Mouse (Mus musculus): ENCODE data around the gene Tnpo2. TPM values are rescaled to one million over a fixed set of nuclear protein-coding genes. Genes with fewer than 3 reads are reported as not detected.
"Not testable (repeated sequence)": the region's sequence is repeated elsewhere in the genome, so short reads cannot be mapped to it uniquely, and the experiment has no call there.

Tnpo2 gene
- total RNA-seq, 1 experiment from 2014 or later = 16.9 TPM

DNA sequence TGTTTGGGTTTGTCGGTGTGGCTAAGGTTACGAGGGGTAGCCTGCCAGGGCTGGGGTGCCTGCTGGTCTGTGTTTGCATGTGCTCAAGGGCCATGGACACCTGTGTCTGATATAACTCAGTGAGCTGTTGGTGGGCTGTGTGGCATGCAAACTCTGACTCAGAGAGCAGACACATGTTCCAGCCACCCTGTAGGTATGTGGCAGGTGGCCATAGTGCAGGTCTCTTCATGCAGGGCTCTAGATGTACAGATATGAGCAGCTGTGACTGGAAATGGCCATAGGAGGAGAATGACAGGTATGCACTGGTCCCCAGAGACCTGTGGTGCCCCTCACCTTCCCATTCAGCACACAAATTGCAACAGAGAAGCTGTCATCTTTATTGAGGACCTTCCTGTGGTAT is 30.4 kb downstream of the Tnpo2 start:
- ATAC-seq (ENCODE audit: extremely low read depth, insufficient number of reproducible peaks, low FRiP score, poor library complexity, severe bottlenecking) = no peak

DNA sequence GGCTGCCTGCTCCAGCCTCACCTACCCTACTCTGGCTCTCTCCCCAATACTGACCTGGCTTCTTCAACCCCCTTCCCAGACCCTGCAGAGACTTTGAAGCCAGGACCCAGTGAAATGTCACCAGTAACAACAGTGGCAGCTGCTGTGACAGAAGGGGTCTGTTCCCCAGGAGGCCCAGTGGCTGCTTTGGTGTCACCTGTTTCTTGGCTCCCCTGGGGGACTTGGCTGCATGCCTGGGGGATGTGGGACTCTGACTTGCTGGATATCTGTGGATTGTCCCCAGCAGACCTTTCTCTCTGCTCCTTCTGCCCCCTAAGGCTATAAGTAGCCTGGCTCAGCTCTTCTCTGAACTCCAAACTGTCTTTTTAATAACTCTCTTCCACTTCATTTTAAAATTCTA is 31.3 kb downstream of the Tnpo2 start, which contains the start of gene Gm5741:
TSS of gene Gm5741 (minus strand) at position 1 of the 400 bp plus-strand sequence.
- no peak for ATAC-seq (ENCODE audit: extremely low read depth, insufficient number of reproducible peaks, low FRiP score, poor library complexity, severe bottlenecking)

DNA sequence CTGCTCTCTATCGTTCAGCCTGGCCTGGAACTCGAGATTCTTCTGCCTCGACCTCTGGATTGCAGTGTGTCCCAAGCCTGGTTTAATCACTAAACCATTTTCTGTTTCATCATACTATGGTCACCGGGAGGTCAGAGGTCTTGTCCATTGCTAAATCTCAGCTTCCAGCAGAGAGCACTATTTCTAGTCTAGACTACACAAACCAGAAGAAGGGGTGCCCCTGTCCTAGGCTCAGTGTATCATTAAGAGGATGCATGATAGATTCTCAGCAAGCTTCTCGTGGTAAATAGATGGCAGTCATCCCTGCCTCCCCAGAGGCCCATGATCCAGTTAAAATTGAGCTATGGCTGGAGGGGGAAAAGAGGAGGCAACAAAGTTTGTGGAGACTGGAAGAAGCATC is 34.3 kb downstream of the Tnpo2 start:
- ATAC-seq (ENCODE audit: extremely low read depth, insufficient number of reproducible peaks, low FRiP score, poor library complexity, severe bottlenecking) = no peak

DNA sequence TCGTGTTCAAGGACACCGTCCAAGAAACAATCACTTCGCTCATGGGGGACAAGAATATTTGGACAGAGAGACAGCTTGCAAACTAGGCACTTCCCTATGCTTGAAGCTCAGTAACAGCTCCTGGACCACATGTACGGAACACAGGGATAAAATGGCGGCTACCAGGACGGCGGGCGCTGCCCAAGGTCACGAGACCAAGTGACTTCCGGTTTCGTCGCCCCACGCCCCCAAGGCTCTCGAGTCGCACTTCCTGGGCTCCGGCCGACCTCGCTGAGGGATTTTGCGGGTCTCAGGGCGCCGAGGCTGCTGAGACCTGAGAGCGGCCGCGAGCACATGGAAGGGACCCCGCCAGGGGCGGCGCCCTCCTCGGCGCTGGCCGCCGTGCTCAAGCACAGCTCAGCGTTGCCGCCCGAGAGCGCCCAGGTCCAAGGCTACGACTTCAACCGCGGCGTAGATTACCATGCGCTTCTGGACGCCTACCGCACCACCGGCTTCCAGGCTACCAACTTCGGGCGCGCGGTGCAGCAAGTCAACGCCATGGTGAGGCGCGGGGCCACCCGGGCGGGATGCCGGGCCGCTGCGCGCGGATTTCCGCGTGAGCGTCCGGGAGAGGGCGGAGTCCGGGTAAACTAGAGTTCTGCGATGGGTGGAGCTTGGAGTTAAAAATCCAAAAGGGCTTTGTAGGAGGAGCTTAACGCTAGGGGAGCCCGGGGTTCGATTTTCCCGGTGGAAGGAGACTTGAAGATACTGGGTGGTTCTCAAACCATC is 35.0 kb downstream of the Tnpo2 start, which contains the start of gene Dhps:
TSS of gene Dhps (plus strand) at position 244 of the 768 bp plus-strand sequence.
- ATAC-seq (ENCODE audit: extremely low read depth, insufficient number of reproducible peaks, low FRiP score, poor library complexity, severe bottlenecking) = peak; percentile 83

DNA sequence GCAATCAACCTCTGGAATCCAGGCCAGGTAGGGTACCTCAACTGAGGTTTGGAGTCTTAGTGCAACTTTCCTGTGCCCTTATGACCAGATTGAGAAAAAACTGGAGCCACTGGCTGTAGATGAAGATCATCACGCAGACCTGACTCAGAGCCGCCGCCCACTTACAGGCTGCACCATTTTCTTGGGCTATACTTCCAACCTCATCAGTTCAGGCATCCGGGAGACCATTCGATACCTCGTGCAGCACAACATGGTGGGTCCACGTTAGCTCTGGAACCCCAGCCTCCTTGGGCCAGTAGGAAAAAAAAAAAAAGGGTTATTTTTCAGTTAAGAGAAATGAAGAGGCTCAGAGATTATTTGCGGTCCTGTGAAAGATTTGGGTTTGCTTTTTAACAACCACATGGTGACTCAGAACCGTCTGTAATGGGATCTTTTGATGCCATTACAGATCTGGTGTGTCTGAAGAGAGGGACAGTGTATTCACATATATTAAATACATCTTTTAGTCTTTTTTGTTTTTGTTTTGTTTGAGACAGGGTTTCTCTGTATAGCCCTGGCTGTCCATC is 35.7 kb downstream of the Tnpo2 start:
- no peak for ATAC-seq (ENCODE audit: extremely low read depth, insufficient number of reproducible peaks, low FRiP score, poor library complexity, severe bottlenecking)

DNA sequence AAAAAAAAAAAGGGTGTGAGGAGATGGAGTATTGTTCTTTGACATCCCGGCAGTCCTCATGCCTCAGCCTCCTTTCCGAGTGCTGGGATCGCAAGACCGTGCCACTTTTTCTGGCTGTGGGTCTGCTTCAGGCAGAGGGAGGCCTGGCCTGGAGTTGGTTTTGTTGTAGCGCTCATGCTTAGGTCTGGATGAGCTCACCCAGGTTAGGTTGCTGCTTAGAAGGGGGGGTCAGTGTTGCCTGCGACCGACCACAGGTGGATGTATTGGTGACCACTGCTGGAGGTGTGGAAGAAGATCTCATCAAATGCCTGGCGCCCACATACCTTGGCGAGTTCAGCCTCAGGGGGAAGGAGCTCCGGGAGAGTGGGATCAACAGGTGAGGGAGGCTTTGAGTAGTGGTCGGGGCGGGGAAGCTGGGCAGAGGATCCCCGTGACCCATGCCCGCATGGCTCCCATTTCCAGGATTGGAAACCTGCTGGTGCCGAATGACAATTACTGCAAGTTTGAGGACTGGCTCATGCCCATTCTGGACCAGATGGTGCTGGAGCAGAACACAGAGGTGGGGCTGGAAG is 36.4 kb downstream of the Tnpo2 start:
- ATAC-seq (ENCODE audit: extremely low read depth, insufficient number of reproducible peaks, low FRiP score, poor library complexity, severe bottlenecking) = no peak

DNA sequence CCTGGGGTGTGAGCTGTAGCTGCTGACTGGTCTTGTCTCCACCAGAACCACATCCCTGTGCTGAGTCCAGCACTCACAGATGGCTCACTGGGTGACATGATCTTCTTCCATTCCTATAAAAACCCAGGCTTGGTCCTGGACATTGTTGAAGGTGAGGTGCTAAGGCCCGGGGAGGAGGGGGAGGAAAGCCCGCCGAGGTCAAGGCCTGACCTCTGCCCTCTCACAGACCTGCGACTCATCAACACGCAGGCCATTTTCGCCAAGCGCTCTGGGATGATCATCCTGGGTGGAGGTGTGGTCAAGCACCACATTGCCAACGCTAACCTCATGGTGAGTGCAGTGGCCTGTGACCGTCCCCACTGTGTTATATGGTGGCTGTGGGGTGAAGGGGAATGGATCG is 37.5 kb downstream of the Tnpo2 start:
- no peak for ATAC-seq (ENCODE audit: extremely low read depth, insufficient number of reproducible peaks, low FRiP score, poor library complexity, severe bottlenecking)

DNA sequence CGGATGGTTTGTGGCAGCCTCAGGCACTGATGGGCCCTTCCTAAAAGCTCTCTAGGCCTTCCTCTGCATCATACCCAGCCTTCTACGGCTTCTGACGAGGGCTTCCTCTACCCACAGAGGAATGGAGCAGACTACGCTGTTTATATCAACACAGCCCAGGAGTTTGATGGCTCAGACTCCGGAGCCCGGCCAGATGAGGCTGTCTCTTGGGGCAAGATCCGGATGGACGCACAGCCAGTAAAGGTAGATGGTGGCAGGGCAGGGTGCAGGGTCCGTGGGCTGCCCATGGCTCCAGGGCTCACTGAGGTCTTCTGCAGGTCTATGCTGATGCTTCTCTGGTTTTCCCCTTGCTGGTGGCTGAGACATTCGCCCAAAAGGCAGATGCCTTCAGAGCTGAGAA is 37.9 kb downstream of the Tnpo2 start:
- ATAC-seq (ENCODE audit: extremely low read depth, insufficient number of reproducible peaks, low FRiP score, poor library complexity, severe bottlenecking) = no peak

DNA sequence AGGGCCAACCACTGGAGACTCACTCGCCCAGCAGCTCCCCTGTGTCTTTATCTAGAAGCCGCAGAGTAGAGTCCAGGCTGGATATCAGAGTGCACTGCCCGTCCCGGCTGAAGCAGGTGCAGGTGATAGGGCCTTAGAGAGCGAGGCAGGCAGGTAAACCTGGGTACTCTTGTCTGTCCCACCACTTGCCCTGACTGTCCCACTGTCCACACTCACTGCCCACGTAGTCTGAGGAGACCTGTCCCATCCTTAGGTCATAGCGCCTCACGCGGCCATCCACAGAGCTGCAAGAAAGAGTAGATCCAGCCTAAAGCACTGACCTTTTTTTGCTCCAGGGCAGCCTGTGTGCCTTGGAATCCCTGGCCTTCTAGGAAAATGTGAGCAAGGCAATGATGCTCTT is 39.3 kb downstream of the Tnpo2 start:
- ATAC-seq (ENCODE audit: extremely low read depth, insufficient number of reproducible peaks, low FRiP score, poor library complexity, severe bottlenecking) = no peak

DNA sequence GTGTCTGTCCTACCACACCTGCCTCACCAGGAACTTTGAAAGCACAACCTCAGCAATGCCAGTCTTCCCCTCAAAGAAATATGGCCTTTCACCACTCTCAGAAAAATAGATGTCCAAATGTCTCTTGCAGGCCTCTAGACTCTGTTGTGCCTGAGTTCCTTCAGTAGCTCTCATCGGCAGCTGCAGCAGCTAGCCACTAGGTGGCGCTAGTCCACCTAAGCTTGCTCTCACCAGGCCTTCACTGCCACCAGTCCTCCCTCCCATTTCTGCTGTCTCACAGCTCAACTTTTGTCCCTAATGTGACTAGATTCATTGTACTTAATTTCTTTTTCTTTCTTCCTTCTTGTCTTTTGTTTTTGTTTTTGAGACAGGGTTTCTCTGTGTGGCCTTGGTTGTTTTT is 40.3 kb downstream of the Tnpo2 start:
- ATAC-seq (ENCODE audit: extremely low read depth, insufficient number of reproducible peaks, low FRiP score, poor library complexity, severe bottlenecking) = peak; percentile 77

DNA sequence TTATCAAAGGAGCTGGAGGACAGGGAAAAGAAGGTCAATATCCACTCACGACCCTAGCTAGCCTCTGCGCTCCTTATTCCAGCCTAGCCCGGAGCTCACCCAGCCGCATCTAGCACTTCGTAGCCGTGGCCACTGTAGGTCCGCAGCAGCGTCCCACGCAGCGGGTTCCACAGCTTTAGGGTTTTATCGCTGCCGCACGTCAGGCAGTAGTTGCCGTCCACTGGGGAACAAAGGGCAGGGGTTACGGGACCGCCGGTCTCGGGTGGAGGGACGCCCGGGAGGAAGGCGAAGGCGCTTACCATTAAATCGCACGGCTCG is 43.5 kb downstream of the Tnpo2 start:
- ATAC-seq (ENCODE audit: extremely low read depth, insufficient number of reproducible peaks, low FRiP score, poor library complexity, severe bottlenecking) = no peak

DNA sequence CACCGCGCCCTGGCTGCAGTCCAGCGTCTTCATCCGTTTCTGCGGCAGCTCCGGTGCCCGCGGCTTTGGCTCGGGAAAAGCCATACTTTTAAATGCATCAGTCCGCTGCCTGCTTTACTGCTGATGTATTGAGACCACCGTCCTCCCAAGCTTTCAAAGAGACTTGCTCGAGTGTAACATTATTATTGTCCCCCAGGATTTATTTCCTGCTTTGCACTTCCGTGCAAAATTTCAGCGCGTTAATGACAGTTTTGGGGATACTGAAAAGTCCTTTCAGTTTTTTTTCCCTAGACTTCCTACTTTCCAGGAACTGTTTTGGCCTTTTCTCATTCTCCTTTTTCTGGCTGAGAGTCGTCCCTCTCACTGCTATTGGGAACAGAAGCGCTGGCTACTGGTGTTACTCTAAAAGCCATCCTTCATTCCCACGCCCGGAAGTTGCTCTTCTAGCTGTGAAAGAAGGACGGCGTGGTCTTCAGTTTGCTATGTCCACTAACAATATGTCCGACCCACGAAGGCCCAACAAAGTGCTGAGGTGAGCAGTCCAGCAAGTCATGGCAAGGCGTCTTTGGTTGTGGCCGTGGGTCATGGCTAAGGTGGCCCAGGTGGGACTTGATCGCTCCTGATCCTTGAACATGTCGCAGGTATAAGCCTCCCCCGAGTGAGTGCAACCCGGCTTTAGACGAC is 44.0 kb downstream of the Tnpo2 start, which contains the start of gene Wdr83os:
TSS of gene Wdr83os (plus strand) at position 209 of the 684 bp plus-strand sequence.
- no peak for ATAC-seq (ENCODE audit: extremely low read depth, insufficient number of reproducible peaks, low FRiP score, poor library complexity, severe bottlenecking)

DNA sequence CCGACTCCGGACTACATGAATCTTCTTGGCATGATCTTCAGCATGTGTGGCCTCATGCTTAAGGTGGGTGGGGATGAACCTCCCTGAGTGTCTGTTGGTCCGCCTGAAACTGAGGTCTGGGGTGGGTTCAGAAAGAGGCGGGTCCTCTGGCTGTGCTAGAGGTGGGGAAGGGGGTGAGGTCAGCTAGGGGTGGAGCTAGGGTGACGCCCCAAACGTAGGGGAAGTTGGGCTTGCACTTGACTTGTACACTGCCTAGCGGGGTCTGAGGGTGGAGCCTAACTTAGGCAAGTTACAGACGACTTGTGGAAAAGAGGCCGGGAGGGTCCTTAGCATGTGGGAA is 44.5 kb downstream of the Tnpo2 start, which contains the start of gene Wdr83:
TSS of gene Wdr83 (minus strand) at position 91 of the 340 bp plus-strand sequence.
- peak; percentile 55 for ATAC-seq (ENCODE audit: extremely low read depth, insufficient number of reproducible peaks, low FRiP score, poor library complexity, severe bottlenecking)

DNA sequence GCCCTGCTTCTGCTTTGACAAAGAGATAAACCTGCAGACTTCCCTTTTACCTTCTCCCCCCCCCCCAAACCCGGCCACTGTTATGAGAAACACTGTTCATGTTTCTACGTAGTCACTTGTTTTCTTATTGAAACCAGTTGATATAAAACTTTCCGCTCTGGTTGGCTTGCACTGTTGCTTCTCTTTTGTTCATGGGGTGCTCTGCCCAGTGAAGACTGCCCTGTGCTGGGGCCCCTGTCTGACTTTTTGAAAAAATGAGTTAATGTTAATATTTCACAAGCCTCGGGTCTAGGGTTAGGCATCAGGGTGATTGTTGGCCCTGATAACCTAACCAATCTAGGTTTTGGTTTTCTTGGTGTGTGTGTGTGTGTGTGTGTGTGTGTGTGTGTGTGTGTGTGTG is 45.5 kb downstream of the Tnpo2 start:
- not testable (repeated sequence) for ATAC-seq (ENCODE audit: extremely low read depth, insufficient number of reproducible peaks, low FRiP score, poor library complexity, severe bottlenecking)

DNA sequence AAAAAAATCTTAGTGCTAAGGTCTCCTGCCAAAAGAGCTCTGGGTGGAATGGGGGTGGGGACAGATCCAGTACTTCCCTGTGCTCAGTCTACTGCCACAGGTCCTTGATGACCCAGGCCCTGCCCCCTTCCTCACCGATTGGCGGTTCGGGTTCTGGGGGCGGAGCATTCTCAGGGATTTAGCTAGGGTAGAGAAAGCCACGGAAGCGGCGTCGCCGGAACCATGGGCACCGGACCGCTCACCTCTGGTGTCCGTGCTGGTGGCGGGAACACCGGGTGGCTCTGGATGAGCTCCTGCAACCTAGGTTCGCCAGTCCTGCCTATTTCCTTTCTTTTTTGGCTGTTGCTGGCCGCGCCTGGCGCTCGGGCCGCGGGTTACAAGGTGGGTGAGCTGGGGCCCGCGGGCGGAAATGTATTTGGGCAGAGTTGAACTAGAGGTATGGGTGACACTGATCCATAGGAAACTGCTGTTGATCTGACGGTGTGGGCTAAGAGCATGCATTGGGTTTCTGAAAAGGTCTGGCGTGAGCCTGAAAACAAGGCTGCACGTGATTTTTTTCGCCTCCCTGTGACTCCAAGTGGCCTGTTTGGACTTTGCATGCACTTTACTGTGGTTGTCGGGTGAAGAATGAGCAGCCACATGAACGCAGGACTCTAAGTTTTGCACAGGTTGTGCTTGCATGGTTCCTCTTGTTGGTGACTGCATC is 46.5 kb downstream of the Tnpo2 start, which contains the start of gene Man2b1:
TSS of gene Man2b1 (plus strand) at position 163 of the 706 bp plus-strand sequence.
- ATAC-seq (ENCODE audit: extremely low read depth, insufficient number of reproducible peaks, low FRiP score, poor library complexity, severe bottlenecking) = peak; percentile 82

DNA sequence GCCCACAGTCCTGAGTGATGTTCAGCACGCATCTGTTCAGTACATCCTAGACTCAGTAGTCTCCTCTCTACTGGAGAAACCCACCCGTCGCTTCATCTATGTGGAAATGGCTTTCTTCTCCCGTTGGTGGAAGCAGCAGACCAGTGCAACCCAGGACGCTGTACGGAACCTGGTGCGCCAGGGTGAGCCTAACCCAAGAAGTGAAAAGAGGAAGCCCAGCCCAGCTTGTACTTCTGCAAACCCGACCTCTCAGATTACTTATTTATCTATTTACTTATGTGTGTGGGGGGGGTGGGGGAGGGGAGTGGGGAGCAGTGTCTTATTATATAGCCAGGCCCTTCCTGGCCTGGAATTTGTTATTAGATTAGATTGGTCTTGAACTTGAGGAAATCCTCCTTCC is 47.9 kb downstream of the Tnpo2 start:
- ATAC-seq (ENCODE audit: extremely low read depth, insufficient number of reproducible peaks, low FRiP score, poor library complexity, severe bottlenecking) = peak; percentile 31; the same call in 1 of the 2 replicates

DNA sequence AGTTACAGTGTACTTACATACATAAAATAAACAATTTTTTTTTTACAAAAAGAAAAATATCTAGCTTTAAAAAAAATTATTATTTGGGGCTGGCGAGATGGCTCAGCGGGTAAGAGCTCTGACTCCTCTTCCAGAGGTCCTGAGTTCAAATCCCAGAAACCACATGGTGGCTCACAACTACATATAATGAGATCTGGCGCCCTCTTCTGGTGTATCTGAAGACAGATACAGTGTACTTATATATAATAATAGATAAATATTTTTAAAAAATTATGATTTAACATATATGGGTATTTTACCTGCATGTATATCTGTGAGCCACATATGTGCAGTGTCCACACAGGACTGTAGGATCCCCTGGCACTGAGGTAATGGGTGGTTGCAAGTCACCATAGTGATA is 49.5 kb downstream of the Tnpo2 start:
- no peak for ATAC-seq (ENCODE audit: extremely low read depth, insufficient number of reproducible peaks, low FRiP score, poor library complexity, severe bottlenecking)

DNA sequence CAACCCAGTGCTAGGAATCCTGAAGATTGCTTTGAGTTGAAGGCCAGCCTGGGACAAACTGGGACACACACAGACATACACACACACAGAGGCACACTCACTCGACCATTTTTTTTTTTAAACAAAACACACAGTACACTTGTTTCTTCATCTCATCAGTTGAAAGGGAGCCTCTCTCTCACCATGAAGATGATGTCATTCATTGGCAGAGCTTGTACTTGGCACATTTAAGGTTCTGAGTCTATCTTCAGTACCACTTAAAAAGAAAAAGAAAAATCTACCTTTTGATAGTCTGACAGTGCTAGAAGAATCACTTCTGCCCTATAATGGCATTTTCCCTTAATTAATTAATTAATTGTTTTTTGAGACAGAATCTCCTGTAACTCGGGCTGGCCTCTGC is 52.1 kb downstream of the Tnpo2 start:
- no peak for ATAC-seq (ENCODE audit: extremely low read depth, insufficient number of reproducible peaks, low FRiP score, poor library complexity, severe bottlenecking)

DNA sequence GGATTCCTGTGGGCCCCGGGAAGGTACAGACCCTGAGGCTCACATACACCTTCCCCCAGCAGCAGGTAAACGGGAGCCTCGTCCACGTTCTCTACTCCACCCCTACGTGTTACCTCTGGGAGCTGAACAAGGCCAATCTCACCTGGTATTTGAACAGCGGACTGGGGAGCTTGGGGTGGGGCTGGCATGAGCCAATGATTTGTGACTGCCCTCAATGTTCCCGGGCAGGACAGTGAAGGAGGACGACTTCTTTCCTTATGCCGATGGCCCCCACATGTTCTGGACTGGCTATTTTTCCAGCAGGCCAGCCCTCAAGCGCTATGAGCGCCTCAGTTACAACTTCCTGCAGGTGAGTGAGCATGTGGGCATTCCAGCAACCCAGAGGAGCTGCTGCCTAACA is 54.1 kb downstream of the Tnpo2 start:
- no peak for ATAC-seq (ENCODE audit: extremely low read depth, insufficient number of reproducible peaks, low FRiP score, poor library complexity, severe bottlenecking)
